ENCODE assay signal across 9 mouse cellular contexts in genomic region chr17:29882885-29883284, GRCm38 (mm10).
DNase-seq lines count a peak whose midpoint lies in the region; ATAC-seq and TF ChIP-seq lines count a peak whose summit lies in the region.
"Had no signal": no experiment of that assay in that cellular context is flagged by ENCODE, and none has a peak within 500 bp of the region (broad histone marks: within the 10 kb centered on the region; RNA-seq: fewer than 3 reads in every experiment).

No protein-coding gene starts in this region.

- peak; percentile 97 for TF ChIP-seq CTCF in lung, embryonic 14.5 days (IDR thresholded peaks at IDR 0.05; ENCODE audit: low read depth)
- peak; percentile 88 for TF ChIP-seq CTCF in olfactory bulb, adult 2 months (IDR thresholded peaks at IDR 0.05; ENCODE audit: insufficient read depth, low read depth, low read length)

- peak; percentile 63 for DNase-seq in kidney, adult 18-20 months
- DNase-seq in kidney, adult 11 months: no peak
- DNase-seq in adipocyte (ENCODE audit: low spot score): peak; percentile 61
- peak; percentile 79 for DNase-seq in embryo, embryonic 9.5 days (ENCODE audit: extremely low spot score)
- DNase-seq in hindbrain, embryonic 14.5 days (ENCODE audit: low spot score): peak; percentile 86
- DNase-seq in lung, embryonic 14.5 days: peak; percentile 84
- DNase-seq in thymus, postnatal 4 days: peak; percentile 86

- peaks cover 49% of the 10 kb centered on the region for H3K4me1 ChIP-seq in hindbrain, embryonic 14.5 days (replicated peaks; ENCODE audit: control insufficient read depth, insufficient read depth, low read length)
- 0 out of 2 replicates have a peak, but pooled peaks cover 3% of the 10 kb centered on the region for H3K4me1 ChIP-seq in lung, embryonic 14.5 days (ENCODE audit: insufficient read depth)
- H3K4me1 ChIP-seq in olfactory bulb, adult 2 months (ENCODE audit: control insufficient read depth, insufficient read depth, low read length): peaks cover 22% of the 10 kb centered on the region

- WGBS in hindbrain, embryonic 14.5 days: 1% methylated on average over 5 of the region's 5 CpGs
- WGBS in lung, embryonic 14.5 days: under 1% methylated on average over 5 of the region's 5 CpGs
- WGBS in olfactory bulb, adult 2 months: 1% methylated on average over 5 of the region's 5 CpGs

- H3K36me3 ChIP-seq in hindbrain, embryonic 14.5 days (replicated peaks; ENCODE audit: control insufficient read depth, insufficient read depth): no peaks in the 10 kb centered on the region
- H3K36me3 ChIP-seq in lung, embryonic 14.5 days (ENCODE audit: insufficient read depth): no peaks in the 10 kb centered on the region
- H3K36me3 ChIP-seq: embryonic facial prominence, embryonic 12.5 days had no signal

- H3K4me2 ChIP-seq in hindbrain, embryonic 14.5 days (replicated peaks): peak overlapping the region; percentile 72
- no peak overlapping the region for H3K4me2 ChIP-seq in lung, embryonic 14.5 days
- H3K4me2 ChIP-seq: embryonic facial prominence, embryonic 12.5 days had no signal

- peak overlapping the region; percentile 56 for H3K27ac ChIP-seq in hindbrain, embryonic 14.5 days
- H3K27ac ChIP-seq in lung, embryonic 14.5 days (ENCODE audit: low read depth): no peak overlapping the region
- H3K27ac ChIP-seq in olfactory bulb, adult 2 months (ENCODE audit: insufficient read depth, low read depth, low read length): no peak overlapping the region
- H3K27ac ChIP-seq: embryonic facial prominence, embryonic 12.5 days had no signal

- no peaks in the 10 kb centered on the region for H3K27me3 ChIP-seq in hindbrain, embryonic 14.5 days (ENCODE audit: control insufficient read depth, insufficient read depth, low read length)
- H3K27me3 ChIP-seq in lung, embryonic 14.5 days (ENCODE audit: insufficient read depth, low read length): peaks cover 44% of the 10 kb centered on the region

- ATAC-seq in hindbrain, embryonic 14.5 days (ENCODE audit: low FRiP score): no peak
- ATAC-seq in lung, embryonic 14.5 days (ENCODE audit: insufficient read depth): no peak

- H3K9me3 ChIP-seq in hindbrain, embryonic 14.5 days (ENCODE audit: control insufficient read depth, low read length): no peaks in the 10 kb centered on the region
- no peaks in the 10 kb centered on the region for H3K9me3 ChIP-seq in lung, embryonic 14.5 days (ENCODE audit: low read depth, low read length)
- H3K9me3 ChIP-seq: embryonic facial prominence, embryonic 12.5 days had no signal

- H3K4me3 ChIP-seq in hindbrain, embryonic 14.5 days (replicated peaks; ENCODE audit: low read length): peak overlapping the region; percentile 69
- no peak overlapping the region for H3K4me3 ChIP-seq in lung, embryonic 14.5 days (ENCODE audit: low read depth, low read length)
- peak overlapping the region; percentile 15; the same call in 1 of the 2 replicates for H3K4me3 ChIP-seq in olfactory bulb, adult 2 months (ENCODE audit: insufficient read depth, low read depth, low read length)
- H3K4me3 ChIP-seq: embryonic facial prominence, embryonic 12.5 days had no signal

- TF ChIP-seq POLR2A in olfactory bulb, adult 2 months (IDR thresholded peaks at IDR 0.05; ENCODE audit: insufficient read depth, low read depth, low read length): no peak

- H3K9ac ChIP-seq in hindbrain, embryonic 14.5 days: peak overlapping the region; percentile 66
- H3K9ac ChIP-seq in lung, embryonic 14.5 days: no peak overlapping the region
- H3K9ac ChIP-seq: embryonic facial prominence, embryonic 12.5 days had no signal
